Mouse (Mus musculus): ENCODE measurements around the gene Rspo1.

DNA sequence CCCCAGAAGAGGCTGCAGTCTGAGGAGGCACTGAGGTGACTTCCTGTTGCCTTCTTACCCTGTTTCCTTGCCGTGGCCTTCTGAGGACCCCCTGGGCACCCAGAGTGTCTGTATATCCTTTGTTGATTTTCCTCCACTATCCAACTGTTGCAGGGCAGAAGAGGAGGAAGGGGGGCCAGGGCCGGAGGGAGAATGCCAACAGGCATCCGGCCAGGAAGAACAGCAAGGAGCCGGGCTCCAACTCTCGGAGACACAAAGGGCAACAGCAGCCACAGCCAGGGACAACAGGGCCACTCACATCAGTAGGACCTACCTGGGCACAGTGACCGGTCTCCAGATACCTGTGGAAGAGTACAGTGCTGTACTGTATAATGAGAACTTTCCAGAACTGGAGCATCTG is 22.0 kb downstream of the Rspo1 start:
- TF ChIP-seq GATA1 (IDR thresholded peaks at IDR 0.05; ENCODE audit: borderline replicate concordance, low read length) (no peak), FLI1 (IDR thresholded peaks at IDR 0.05; ENCODE audit: low read length) (no peak)
